Mouse (Mus musculus) CD4-positive, CD25-positive, alpha-beta regulatory T cell, adult 2 months (primary cell): ENCODE measurements around the gene Gpr161.
A peak's percentile ranks its signal among the peaks of the same experiment; 100 is the strongest.
"Not testable (repeated sequence)": the region's sequence is repeated elsewhere in the genome, so short reads cannot be mapped to it uniquely, and the experiment has no call there.

ENCODE experiments used
- DNase-seq: peaks from one replicate; pipeline ENCODE4 v3.0.0-alpha.2; 2012; ENCODE audit warnings: low read depth, low spot score

The Gpr161 gene

DNA sequence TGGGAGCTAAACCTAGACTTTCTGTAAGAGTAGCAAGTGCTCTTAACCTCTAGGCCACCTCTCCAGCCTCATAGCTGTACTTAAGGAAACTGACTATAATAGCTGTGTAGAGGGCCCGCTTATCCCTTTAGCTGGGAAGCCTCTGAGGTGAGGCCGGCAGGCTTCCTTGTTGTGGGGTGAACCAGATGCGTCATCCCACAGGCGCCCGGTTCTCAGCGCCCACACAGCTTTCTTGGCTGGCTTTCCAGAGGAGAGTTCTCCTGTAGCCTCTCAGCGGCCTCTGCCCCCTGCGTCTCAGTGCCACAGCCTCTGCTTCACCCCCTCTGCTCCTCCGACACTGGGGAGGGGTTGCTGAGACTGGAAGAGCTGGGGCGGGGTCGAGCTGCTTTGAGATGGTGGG lies 20.8 kb downstream of the Gpr161 start:
- no peak for DNase-seq

DNA sequence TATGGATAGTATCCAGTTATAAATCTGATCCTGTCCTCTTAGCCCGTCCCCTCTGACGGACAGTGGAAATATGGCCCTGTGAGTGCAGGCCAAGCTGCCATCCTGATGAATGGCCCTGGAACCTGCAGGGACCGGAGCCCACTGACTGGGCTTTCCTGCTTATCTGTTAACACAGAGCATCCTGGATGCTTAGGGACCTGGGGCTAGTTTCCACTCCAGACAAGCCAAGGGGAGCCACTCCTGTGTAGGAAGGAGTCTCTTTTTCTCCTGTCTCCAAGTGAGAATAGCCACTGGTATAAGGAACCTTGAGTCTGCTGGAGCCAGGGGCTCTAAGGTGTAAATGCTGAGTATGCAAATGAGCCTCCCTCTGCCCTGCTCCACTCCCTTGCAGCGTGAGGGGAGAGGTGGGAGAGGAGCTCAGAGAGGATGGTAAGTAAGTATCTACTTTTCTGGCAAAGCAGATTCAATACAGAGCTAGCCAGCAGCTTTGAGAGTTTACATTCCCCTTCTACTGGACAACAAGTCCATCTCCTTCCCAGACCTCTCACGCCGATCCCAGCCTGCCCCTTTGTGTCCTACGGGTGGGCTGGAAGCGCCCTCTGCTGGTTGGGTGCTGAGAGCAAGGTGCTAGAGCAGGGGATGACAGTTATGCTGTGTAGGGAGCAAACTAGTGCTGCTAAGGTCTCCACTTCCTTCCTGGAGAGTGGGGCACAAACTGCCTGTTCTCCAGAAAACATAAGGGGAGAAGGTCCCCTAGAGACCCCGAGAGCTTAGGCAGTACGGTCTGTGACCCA lies 24.7 kb downstream of the Gpr161 start:
- DNase-seq, result peak; percentile 54

DNA sequence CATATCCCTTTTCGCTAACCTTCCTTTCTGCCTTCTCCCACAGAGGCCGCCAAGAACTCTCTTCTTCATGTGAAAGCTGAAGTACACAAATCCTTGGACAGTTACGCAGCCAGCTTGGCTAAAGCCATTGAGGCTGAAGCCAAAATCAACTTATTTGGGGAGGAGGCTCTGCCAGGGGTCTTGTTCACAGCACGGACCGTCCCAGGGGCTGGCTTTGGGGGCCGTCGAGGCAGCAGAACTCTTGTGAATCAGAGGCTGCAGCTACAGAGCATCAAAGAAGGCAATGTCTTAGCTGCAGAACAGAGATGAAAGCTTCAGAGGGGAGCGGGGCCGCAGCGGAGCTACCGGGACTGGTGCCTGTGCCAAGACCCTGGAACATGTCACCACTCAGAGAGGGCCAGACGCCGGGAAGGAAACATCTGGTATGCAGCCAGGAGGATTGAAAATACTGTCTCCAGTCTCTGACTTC lies 25.8 kb downstream of the Gpr161 start:
- no peak for DNase-seq

DNA sequence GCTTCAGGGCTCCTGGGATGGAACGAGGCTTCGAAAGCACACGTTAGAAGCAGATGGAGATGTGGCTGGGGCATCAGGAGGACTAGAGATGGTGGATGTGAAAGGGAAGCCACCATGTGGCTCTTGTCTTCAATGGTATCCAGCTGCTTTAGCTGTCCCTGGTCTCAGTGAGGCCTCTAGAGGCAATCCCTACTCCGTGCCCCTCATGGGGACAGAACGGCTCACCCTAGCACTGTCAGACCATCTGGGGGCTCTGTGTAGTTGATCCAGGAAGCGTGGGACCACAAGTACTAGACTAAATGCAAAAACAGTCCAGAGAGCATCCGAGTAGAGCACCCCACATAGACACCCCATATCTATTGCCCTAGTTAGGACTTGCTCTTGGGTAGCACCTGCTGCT lies 26.3 kb downstream of the Gpr161 start:
- no peak for DNase-seq

DNA sequence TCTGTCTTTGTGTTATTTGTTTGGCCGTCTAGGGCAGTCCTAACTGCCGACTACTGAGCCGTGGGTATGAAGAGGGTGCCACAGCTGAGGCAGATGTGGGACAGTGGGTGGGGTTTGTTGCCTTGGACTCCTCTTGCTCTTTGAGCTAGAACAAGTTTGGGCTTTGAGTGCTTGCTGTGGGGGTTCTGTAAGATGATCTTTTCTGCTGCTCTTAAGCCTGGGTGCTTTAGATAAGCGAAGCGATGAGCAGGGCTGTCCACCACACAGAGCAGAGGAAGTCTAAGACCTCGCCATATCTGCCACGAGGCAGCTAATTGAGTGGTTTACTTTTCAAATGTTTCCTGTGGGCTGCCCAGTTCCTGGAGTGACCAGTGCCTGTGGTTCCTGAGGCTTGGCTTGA lies 27.3 kb downstream of the Gpr161 start:
- DNase-seq, result no peak

DNA sequence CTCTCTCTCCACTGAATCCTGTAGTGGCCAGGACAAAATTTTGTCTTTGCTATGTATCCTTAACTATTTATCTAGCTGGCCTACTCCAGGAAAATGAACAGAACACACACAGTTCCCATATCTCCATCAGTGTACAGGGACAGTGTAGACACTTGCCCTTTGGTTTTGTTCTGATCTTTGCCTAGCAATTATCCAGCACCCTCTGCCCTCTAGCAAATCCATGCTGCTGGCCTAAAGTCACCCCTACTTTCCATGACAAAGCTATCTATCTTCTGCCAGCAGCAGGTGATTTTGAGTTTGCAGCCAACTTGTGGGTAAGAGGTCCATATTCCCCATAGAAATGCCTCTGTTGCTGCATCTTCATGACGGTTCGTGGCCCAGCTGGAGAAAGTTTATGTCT lies 31.8 kb downstream of the Gpr161 start:
- no peak for DNase-seq

DNA sequence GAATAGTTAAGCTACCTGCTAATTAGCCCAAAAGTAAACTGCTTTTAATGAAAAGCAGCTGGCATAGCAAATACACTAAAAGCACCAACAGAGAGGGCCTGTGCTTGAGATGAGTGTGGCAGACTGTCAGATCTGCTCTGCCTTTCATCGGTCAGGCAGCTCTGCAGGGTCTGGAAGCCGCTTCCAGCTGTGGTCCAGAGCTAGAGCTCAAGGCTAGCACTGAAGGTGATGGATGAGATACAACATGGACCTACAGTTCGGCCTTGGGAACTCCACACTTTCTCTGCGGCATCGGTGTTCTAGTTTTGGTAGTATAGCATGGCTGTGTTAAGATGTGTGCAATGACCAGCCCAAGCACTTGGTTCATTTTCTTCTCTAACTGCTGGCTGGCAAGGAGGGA lies 32.2 kb downstream of the Gpr161 start:
- DNase-seq, result no peak

DNA sequence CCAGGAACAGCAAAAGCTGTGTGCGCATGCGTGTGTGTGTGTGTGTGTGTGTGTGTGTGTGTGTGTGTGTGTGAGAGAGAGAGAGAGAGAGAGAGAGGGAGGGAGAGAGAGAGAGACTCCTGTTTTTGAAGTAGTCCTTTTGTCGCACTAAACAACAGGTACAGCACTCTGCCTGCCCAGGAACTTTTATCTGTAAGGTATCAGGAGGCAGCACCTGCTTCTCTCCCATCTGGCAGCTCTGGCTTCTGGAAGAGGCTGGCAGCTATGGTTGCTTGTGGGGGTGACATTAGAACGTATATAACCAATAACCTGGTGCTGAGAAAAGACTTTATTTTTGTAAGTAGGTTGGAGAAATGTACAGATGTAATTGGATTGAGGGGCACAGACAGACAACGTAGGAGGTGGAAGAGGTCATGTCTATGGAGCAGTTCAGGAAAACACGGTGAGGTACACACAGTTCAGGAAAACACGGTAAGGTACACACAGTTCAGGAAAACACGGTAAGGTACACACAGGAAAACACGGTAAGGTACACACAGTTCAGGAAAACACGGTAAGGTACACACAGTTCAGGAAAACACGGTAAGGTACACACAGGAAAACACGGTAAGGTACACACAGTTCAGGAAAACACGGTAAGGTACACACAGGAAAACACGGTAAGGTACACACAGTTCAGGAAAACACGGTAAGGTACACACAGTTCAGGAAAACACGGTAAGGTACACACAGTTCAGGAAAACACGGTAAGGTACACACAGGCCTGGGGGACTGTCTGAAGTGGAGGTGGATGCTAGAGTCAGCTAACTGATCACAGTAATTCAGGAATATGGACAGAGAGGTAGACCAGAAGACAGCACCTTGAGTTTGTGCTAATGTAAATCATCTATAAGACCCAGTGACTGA lies 33.0 kb downstream of the Gpr161 start:
- not testable (repeated sequence) for DNase-seq

DNA sequence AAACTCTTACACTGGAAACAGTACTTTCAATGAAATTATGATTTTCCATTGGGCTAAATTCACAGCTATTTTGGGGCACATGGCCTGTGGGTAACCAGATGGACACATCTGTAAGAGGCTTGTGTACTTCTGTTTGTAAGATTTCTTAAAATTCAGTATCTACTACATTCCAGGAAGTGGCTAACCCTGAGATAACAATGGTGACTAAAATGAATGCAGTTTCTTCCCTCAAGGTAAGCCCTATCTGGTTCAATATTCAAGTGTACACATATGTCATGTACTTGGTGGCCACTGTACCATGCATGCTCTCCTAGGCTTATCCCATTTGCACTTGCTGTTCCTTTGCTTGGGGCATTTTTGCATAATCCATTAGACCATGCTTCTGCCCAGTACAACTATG lies 35.3 kb downstream of the Gpr161 start:
- no peak for DNase-seq

DNA sequence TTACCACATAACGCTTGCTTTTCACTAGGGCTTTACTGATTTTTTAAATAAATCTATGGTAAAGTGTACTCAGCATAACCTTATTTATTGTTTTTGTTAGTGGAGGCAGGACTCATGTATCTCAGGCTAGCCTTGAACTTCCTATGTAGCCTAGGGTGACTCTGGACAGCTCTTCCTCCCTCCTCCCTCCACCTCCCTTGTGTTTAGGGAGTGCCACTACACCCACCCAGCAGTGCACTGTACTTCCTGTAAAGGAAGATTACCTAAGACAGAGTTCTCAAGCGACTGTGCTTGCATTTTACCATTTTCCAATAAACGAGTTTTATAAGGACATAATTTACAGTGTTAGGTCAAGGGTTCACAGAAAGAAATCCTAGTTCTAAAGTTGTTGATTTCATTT lies 37.2 kb downstream of the Gpr161 start:
- no peak for DNase-seq

DNA sequence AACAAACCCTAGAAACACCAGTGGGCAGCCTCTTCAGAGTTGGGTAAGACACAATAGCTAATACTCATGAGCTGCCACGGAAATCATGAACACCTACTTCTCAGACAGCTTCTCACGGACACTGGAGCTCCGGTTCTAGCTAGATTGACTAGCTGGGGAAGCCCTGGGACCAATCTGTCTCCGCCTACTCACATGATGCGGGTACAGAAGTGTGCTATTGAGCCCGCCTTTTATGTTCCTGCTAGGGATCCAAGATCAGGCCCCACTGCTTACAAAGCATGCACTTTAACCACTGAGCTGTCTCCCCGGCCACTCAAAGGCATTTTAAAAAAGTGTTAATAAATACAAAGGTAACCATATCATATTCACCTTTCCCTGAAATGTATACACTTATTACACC lies 46.5 kb downstream of the Gpr161 start:
- no peak for DNase-seq

DNA sequence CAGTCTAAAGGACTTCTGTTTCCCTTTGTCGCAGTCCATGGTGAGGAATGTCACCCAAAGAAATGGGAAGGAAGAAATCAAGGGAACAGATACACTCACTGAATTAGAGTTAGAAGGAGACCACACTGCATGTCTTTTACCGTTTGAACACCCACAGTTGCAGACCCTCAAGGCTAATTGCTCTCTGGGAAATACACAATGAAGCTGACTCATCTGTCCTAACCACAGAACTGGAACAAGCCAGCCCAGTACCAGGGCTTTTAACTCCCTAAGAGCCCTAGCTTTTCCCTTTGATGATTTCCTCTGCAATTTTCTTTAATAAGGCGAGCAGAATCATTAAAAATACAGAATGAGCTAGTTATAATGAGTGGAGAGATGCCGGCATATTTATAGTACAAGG lies 48.9 kb downstream of the Gpr161 start:
- no peak for DNase-seq

DNA sequence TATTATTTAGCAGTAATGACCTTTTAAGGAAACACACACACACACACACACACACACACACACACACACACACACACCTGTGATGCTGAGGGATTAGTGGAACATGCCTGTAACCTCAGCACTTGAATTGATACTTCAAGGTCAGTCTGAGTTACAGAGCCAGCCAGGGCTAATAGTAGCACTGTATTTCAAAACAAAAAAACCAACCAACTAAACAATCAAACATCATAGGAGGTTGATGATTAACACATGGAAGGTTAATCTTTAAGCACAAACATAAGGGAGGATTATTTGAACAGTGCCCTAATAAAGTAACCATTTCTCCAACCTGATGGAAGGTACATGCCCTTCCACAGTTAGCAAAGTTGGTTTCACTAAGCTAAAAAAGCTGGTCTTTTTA lies 53.0 kb downstream of the Gpr161 start:
- DNase-seq, result no peak

DNA sequence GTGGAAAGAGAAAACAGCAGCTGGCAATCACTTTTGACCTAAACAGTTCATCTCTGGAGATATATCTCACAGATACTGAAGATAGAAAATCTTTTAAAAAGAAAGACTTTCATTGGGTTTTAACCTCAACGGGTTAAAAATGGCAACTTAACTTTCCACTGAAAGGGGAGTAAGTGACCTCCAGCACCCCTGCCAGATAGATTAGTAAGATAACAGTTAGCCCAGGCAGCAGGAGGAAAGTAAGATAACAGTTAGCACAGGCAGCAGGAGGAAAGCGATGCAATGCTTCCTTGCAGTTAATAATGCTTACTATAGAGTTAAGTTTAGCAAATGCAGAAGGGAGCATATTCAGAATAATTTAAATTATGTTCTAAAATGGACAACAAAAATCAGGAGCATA lies 60.8 kb downstream of the Gpr161 start:
- DNase-seq, result no peak

DNA sequence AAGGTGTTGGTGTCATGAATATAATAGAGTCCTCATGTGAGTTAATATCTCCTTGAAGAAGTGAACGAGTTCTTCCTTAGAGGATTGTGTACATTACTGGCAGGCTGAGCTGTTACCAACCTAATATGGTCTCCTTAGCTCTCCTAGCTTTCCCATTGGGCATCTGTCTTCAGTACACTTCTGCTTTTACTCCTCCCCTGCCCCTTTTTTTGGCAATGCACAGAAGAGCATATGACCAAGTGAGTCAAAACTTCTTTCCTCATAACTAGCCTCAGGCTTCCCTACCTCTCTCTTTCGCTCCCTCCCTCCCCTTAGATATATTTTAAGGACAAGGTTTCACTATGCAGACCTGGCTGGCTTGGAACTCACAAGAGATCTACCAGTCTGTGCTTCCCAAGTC lies 67.7 kb downstream of the Gpr161 start:
- no peak for DNase-seq

DNA sequence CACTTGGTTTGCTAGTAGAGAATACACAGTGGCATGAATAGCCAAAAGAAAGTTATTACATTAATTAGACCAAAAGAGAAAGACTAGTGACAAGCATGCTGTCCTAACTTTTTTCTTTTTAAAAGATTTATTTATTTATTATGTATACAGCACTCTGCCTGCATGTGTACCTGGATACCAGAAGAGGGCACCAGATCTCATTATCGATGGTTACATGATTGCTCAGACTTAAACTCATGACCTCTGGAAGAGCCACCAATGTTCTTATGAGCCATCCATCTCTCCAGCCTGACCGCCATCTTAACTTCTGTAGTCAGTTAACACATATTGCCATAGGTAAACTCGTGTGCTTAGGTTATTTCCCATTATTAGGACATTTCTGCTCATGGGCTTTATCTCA lies 69.5 kb downstream of the Gpr161 start:
- no peak for DNase-seq

DNA sequence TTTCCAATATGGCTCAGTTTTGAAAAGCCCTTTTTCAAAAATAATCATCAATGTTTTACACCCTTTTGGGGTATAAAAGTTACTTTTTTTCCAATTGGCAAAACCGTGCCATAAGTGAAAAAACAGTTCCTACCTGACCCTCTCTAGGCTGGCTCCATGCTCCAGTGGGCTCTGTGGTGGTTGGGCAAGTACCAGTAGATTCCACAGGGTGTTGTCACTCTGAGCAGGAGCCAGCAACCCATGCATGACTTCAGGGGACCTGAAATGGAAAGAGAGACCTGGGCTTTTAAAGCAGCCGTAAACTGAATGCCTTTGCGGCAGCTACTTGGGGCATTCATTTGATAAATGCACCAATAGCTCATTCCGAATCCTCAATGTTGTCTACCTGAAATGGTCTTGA lies 75.4 kb downstream of the Gpr161 start:
- DNase-seq, result no peak

DNA sequence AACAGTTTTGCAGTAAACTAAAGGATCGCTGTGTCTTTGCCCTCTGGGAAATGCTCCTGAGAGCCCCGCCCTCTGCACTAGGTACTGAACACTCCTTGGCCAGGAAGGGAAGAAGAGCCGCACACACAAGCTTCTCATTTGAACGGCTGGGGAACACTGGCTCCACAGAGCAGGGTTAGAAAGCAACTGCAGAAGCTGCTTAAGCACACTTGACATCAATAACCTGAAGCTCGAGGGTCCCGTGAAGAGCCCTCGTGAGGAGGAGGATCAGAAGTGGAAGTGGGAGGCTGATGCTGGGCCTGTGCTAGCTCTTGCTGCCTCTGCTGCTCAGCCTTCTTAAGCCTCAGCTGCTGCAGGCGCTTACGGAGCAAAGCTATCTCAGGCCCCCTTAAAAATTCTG lies 78.2 kb downstream of the Gpr161 start:
- no peak for DNase-seq
